9 mouse cellular contexts compared by ENCODE assay signal in genomic region chr9:80351678-80352331, GRCm38 (mm10).
A peak's percentile ranks its signal among the peaks of the same experiment; 100 is the strongest.
DNase-seq lines count a peak whose midpoint lies in the region; ATAC-seq lines count a peak whose summit lies in the region.
"Had no signal": no experiment of that assay in that cellular context is flagged by ENCODE, and none has a peak within 500 bp of the region (broad histone marks: within the 10 kb centered on the region; RNA-seq: fewer than 3 reads in every experiment).

No protein-coding gene starts in this region.

- DNase-seq in cerebellum, postnatal 10 days, result peak; percentile 58 to 65
- peak; percentile 12 to 22 for DNase-seq in right cerebral cortex, adult 2 months (ENCODE audit: low spot score in 2 of 2)
- DNase-seq in right cerebral cortex, postnatal 25 days, result no peak
- no peak for DNase-seq in gastrocnemius, postnatal 14 days
- DNase-seq in urinary bladder, adult 2 months (ENCODE audit: low spot score), result no peak

- no peak for ATAC-seq in cerebellum, adult (ENCODE audit: insufficient number of reproducible peaks, low FRiP score, low TSS enrichment)
- ATAC-seq in limb, embryonic 15.5 days (ENCODE audit: insufficient number of reproducible peaks, low FRiP score, low TSS enrichment, low read depth), result no peak
- ATAC-seq in stomach, embryonic 16.5 days (ENCODE audit: insufficient read depth, low FRiP score), result no peak

- intact Hi-C loops in gastrocnemius, postnatal 14 days (cut with DNase I; ENCODE audit: low total_unique reads), result no loop called here

- WGBS in limb, embryonic 15.5 days, result 40% methylated on average over 20 of the region's 20 CpGs
- 42% methylated on average over 20 of the region's 20 CpGs for WGBS in stomach, embryonic 16.5 days

- no peaks in the 10 kb centered on the region for H3K4me1 ChIP-seq in limb, embryonic 15.5 days
- H3K4me1 ChIP-seq in stomach, embryonic 16.5 days (ENCODE audit: control insufficient read depth, insufficient read depth, low read length), result no peaks in the 10 kb centered on the region

- H3K36me3 ChIP-seq in limb, embryonic 15.5 days, result no peaks in the 10 kb centered on the region
- no peaks in the 10 kb centered on the region for H3K36me3 ChIP-seq in stomach, embryonic 16.5 days (ENCODE audit: control insufficient read depth, insufficient read depth, low read length)

- no peak overlapping the region for H3K4me3 ChIP-seq in limb, embryonic 15.5 days
- 0 out of 2 replicates have a peak overlapping the region, but pooled peaks have one; percentile 3 for H3K4me3 ChIP-seq in stomach, embryonic 16.5 days (replicated peaks; ENCODE audit: low read length)

- no peaks in the 10 kb centered on the region for H3K9me3 ChIP-seq in limb, embryonic 15.5 days
- H3K9me3 ChIP-seq in stomach, embryonic 16.5 days (replicated peaks; ENCODE audit: control insufficient read depth, low read length), result no peaks in the 10 kb centered on the region

- H3K4me2 ChIP-seq in limb, embryonic 15.5 days, result peak overlapping the region; percentile 33; the same call in 1 of the 2 replicates
- peak overlapping the region; percentile 26; the same call in 1 of the 2 replicates for H3K4me2 ChIP-seq in stomach, embryonic 16.5 days (ENCODE audit: low read depth, low read length)

- no peaks in the 10 kb centered on the region for H3K27me3 ChIP-seq in limb, embryonic 15.5 days
- no peaks in the 10 kb centered on the region for H3K27me3 ChIP-seq in stomach, embryonic 16.5 days (ENCODE audit: control insufficient read depth, insufficient read depth, low read length)

- no peak overlapping the region for H3K27ac ChIP-seq in limb, embryonic 15.5 days
- H3K27ac ChIP-seq in stomach, embryonic 16.5 days (ENCODE audit: low read length), result no peak overlapping the region
- H3K27ac ChIP-seq: macrophage had no signal

- no peak overlapping the region for H3K9ac ChIP-seq in limb, embryonic 15.5 days
- no peak overlapping the region for H3K9ac ChIP-seq in stomach, embryonic 16.5 days (ENCODE audit: low read length)

Comparison
In these comparisons a context has a peak if more than half of its experiments do, and no peak if none do; other contexts are left out.
1. DNase-seq: peak in cerebellum, postnatal 10 days (2 of 2) and right cerebral cortex, adult 2 months (2 of 2); none in right cerebral cortex, postnatal 25 days (single experiment), gastrocnemius, postnatal 14 days (single experiment) and urinary bladder, adult 2 months (single experiment).